Mouse (Mus musculus): ENCODE measurements around the gene B3gntl1. TPM values are rescaled to one million over a fixed set of nuclear protein-coding genes. Genes with fewer than 3 reads are reported as not detected.

B3gntl1 gene
- polyA plus RNA-seq, 1 experiment: 13.5 TPM

DNA sequence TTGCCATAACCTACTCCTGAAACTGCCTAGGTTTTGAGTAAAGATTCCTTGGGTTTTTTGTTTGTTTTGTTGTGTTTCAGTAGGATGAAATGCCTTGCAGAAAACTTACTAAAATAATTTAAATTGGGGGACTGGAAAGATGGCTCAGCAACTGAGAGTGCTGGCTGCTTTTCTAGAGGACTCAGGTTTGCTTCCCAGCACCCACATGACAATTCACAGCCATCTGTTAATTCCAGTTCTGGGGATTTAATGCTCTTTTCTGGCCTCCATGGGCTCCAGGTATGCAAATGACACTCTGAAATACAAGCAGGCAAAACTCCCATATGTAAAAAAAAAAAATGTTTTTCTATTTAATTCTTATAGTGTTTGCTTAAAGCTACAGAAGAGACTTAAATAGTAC lies 91.1 kb downstream of the B3gntl1 start:
- Histone ChIP-seq H3K27ac (ENCODE audit: insufficient read depth, low read length) (no peak overlapping the region), H3K36me3 (ENCODE audit: control insufficient read depth, insufficient read depth, low read length, poor library complexity, severe bottlenecking) (0 out of 2 replicates have a peak, but pooled peaks cover 3% of the 10 kb centered on the region), H3K4me3 (ENCODE audit: low read depth, low read length) (no peak overlapping the region), H3K4me1 (ENCODE audit: control insufficient read depth, insufficient read depth, low read length) (no peaks in the 10 kb centered on the region), H3K27me3 (ENCODE audit: control insufficient read depth, insufficient read depth, low read length, poor library complexity, severe bottlenecking) (no peaks in the 10 kb centered on the region), H3K9me3 (replicated peaks; ENCODE audit: control insufficient read depth, insufficient read depth, low read length, poor library complexity, severe bottlenecking) (no peaks in the 10 kb centered on the region), H3K9ac (ENCODE audit: low read depth, poor library complexity, severe bottlenecking) (no peak overlapping the region)
- no peak for TF ChIP-seq POLR2A (IDR thresholded peaks at IDR 0.05; ENCODE audit: insufficient read depth, low read length)
- no peak for TF ChIP-seq EP300 (IDR thresholded peaks at IDR 0.05; ENCODE audit: insufficient read depth, low read depth, low read length)
- TF ChIP-seq CTCF (IDR thresholded peaks at IDR 0.05; ENCODE audit: low read depth, low read length): no peak

Other genes starting within 250 kb of the B3gntl1 start
- 0.79 and 1.3 TPM in 2 replicates for gene Fn3k, start 238.2 kb downstream of the B3gntl1 start, polyA plus RNA-seq (2011; ENCODE audit: insufficient read depth, insufficient read length, low read depth, missing spikeins)
- gene Tbcd, start 221.2 kb downstream of the B3gntl1 start, polyA plus RNA-seq (2011; ENCODE audit: insufficient read depth, insufficient read length, low read depth, missing spikeins): 43.0 and 49.7 TPM in 2 replicates
- gene Zfp750, start 153.8 kb downstream of the B3gntl1 start, polyA plus RNA-seq (2011; ENCODE audit: insufficient read depth, insufficient read length, low read depth, missing spikeins): 6.1 and 8.2 TPM in 2 replicates
- gene Metrnl, start 28.4 kb upstream of the B3gntl1 start, polyA plus RNA-seq (2011; ENCODE audit: insufficient read depth, insufficient read length, low read depth, missing spikeins): 2.6 and 3.1 TPM in 2 replicates
- not detected in 2 replicates for gene Ptchd3, start 157.1 kb upstream of the B3gntl1 start, polyA plus RNA-seq (2011; ENCODE audit: insufficient read depth, insufficient read length, low read depth, missing spikeins)

Data from ES-Bruce4 (cell line).